Mouse (Mus musculus) MEL (cell line): ENCODE measurements around the gene Ap4e1. TPM values are rescaled to one million over a fixed set of nuclear protein-coding genes. Genes with fewer than 3 reads are reported as not detected.

Experiments
- DNase-seq: peaks from one replicate; pipeline ENCODE4 v3.0.0; 2011; ENCODE audit warnings: low read depth, low spot score
- H3K27ac ChIP-seq: 2 replicates; pipeline ENCODE4 v1.5.1; 2012; ENCODE audit warnings: low read depth, mild to moderate bottlenecking, control low read depth, low read length, moderate library complexity; ENCODE audit not compliant: control insufficient read depth
- H3K27me3 ChIP-seq, 2 experiments: fragments of 150-350 bp in 1 of 2; sonication (generic) in 1 of 2; 2 replicates each; pipeline ENCODE4 v1.6.1; 2012; ENCODE audit warnings: low read length in 2 of 2, mild to moderate bottlenecking in 2 of 2, improper control_type of control experiment in 1 of 2, moderate library complexity in 1 of 2; ENCODE audit not compliant: insufficient read depth in 2 of 2, control insufficient read depth in 1 of 2
- H3K36me3 ChIP-seq, 2 experiments: 2 replicates each; pipeline ENCODE4 v1.6.1; 2012 to 2014; ENCODE audit warnings: low read length in 2 of 2, improper control_type of control experiment in 1 of 2, inconsistent platforms in 1 of 2, mild to moderate bottlenecking in 1 of 2; ENCODE audit not compliant: insufficient read depth in 2 of 2, control insufficient read depth in 1 of 2
- H3K4me1 ChIP-seq, 2 experiments: fragments of 150-350 bp in 1 of 2; sonication (generic) in 1 of 2; 2 replicates each; pipeline ENCODE4 v1.6.1; 2012; ENCODE audit warnings: low read length in 2 of 2, improper control_type of control experiment in 1 of 2, mild to moderate bottlenecking in 1 of 2; ENCODE audit not compliant: insufficient read depth in 2 of 2, control insufficient read depth in 1 of 2
- H3K4me3 ChIP-seq, 2 experiments: fragments of 150-350 bp in 1 of 2; sonication (generic) in 1 of 2; 2 replicates each; pipeline ENCODE4 v1.5.1; 2012; ENCODE audit warnings: low read depth in 2 of 2, low read length in 2 of 2, mild to moderate bottlenecking in 2 of 2, moderate library complexity in 2 of 2, control low read depth in 1 of 2, improper control_type of control experiment in 1 of 2; ENCODE audit not compliant: control insufficient read depth in 1 of 2, insufficient read depth in 1 of 2
- H3K79me2 ChIP-seq: 2 replicates; pipeline ENCODE4 v1.6.1; 2012; ENCODE audit warnings: mild to moderate bottlenecking, low read length, moderate library complexity; ENCODE audit not compliant: control insufficient read depth, poor library complexity, insufficient read depth
- H3K9ac ChIP-seq: 2 replicates; pipeline ENCODE4 v1.6.1; 2012; ENCODE audit warnings: low read depth, mild to moderate bottlenecking, control low read depth, low read length, moderate library complexity; ENCODE audit not compliant: control insufficient read depth, poor library complexity, severe bottlenecking
- H3K9me3 ChIP-seq: fragments of 150-350 bp; sonication (generic); replicated peaks from 2 replicates; pipeline ENCODE4 v1.6.1; 2012; ENCODE audit warnings: mild to moderate bottlenecking, low read length, improper control_type of control experiment, moderate library complexity; ENCODE audit not compliant: insufficient read depth
- BHLHE40 ChIP-seq: IDR thresholded peaks from 2 replicates; pipeline ENCODE4 v1.6.1; 2012; ENCODE audit warnings: low read depth, mild to moderate bottlenecking, inconsistent platforms, low read length, improper control_type of control experiment, borderline replicate concordance
- CHD1 ChIP-seq: IDR thresholded peaks from 2 replicates; pipeline ENCODE4 v1.6.1; 2012; ENCODE audit warnings: low read depth, mild to moderate bottlenecking, inconsistent platforms, low read length, improper control_type of control experiment
- CHD2 ChIP-seq: IDR thresholded peaks from 2 replicates; pipeline ENCODE4 v1.6.1; 2011; ENCODE audit warnings: low read length, improper control_type of control experiment
- CTCF ChIP-seq, 3 experiments: IDR thresholded peaks in 2 of 3; conservative IDR thresholded peaks in 1 of 3; 2 replicates each; pipeline ENCODE4 v1.5.1; 2011 to 2012; ENCODE audit warnings: low read length in 3 of 3, low read depth in 2 of 3, mild to moderate bottlenecking in 2 of 3, improper control_type of control experiment in 1 of 3, inconsistent platforms in 1 of 3, mixed read lengths in 1 of 3, moderate library complexity in 1 of 3; ENCODE audit not compliant: control insufficient read depth in 1 of 3, insufficient read depth in 1 of 3, poor library complexity in 1 of 3, severe bottlenecking in 1 of 3
- ELF1 ChIP-seq: IDR thresholded peaks from 2 replicates; pipeline ENCODE4 v1.6.1; 2014; ENCODE audit warnings: low read depth, mild to moderate bottlenecking, inconsistent platforms, low read length, improper control_type of control experiment, moderate library complexity
- EP300 ChIP-seq, 2 experiments: IDR thresholded peaks; 2 replicates each; pipeline ENCODE4 v1.6.1; 2011; ENCODE audit warnings: improper control_type of control experiment in 2 of 2, low read length in 2 of 2, low read depth in 1 of 2, mild to moderate bottlenecking in 1 of 2
- GATA1 ChIP-seq: IDR thresholded peaks from 2 replicates; pipeline ENCODE4 v1.6.1; 2011; ENCODE audit warnings: low read depth, low read length, improper control_type of control experiment
- MAX ChIP-seq: IDR thresholded peaks from 2 replicates; pipeline ENCODE4 v1.6.1; 2011; ENCODE audit warnings: low read length, improper control_type of control experiment
- MXI1 ChIP-seq: IDR thresholded peaks from 2 replicates; pipeline ENCODE4 v1.6.1; 2011; ENCODE audit warnings: mild to moderate bottlenecking, low read depth, low read length, improper control_type of control experiment
- MYB ChIP-seq: IDR thresholded peaks from 2 replicates; pipeline ENCODE4 v1.6.1; 2011; ENCODE audit warnings: mild to moderate bottlenecking, low read depth, low read length, improper control_type of control experiment
- POLR2AphosphoS2 ChIP-seq: IDR thresholded peaks from 2 replicates; pipeline ENCODE4 v1.6.1; 2011; ENCODE audit warnings: low read length, improper control_type of control experiment
- RAD21 ChIP-seq: IDR thresholded peaks from 2 replicates; pipeline ENCODE4 v1.6.1; 2011; ENCODE audit warnings: mild to moderate bottlenecking, low read depth, low read length, improper control_type of control experiment
- RCOR1 ChIP-seq: IDR thresholded peaks from 2 replicates; pipeline ENCODE4 v1.6.1; 2012; ENCODE audit warnings: low read depth, mild to moderate bottlenecking, inconsistent platforms, low read length, improper control_type of control experiment
- SIN3A ChIP-seq: IDR thresholded peaks from 2 replicates; pipeline ENCODE4 v1.6.1; 2012; ENCODE audit warnings: low read length, improper control_type of control experiment, inconsistent platforms
- SMC3 ChIP-seq: IDR thresholded peaks from 2 replicates; pipeline ENCODE4 v1.6.1; 2011; ENCODE audit warnings: low read depth, low read length, improper control_type of control experiment
- TAL1 ChIP-seq: IDR thresholded peaks from 2 replicates; pipeline ENCODE4 v1.6.1; 2012; ENCODE audit warnings: mild to moderate bottlenecking, inconsistent platforms, low read length, moderate library complexity, mixed read lengths
- TCF12 ChIP-seq: IDR thresholded peaks from 2 replicates; pipeline ENCODE4 v1.6.1; 2014; ENCODE audit warnings: low read depth, mild to moderate bottlenecking, inconsistent platforms, low read length, improper control_type of control experiment, moderate library complexity
- USF1 ChIP-seq: IDR thresholded peaks from 2 replicates; pipeline ENCODE4 v1.6.1; 2014; ENCODE audit warnings: low read depth, mild to moderate bottlenecking, inconsistent platforms, low read length, improper control_type of control experiment, moderate library complexity
- USF2 ChIP-seq, 2 experiments: IDR thresholded peaks; 2 replicates each; pipeline ENCODE4 v1.6.1; 2011 to 2012; ENCODE audit warnings: improper control_type of control experiment in 2 of 2, low read length in 2 of 2, borderline replicate concordance in 1 of 2, inconsistent platforms in 1 of 2, low read depth in 1 of 2, mild to moderate bottlenecking in 1 of 2; ENCODE audit not compliant: insufficient read depth in 1 of 2
- ZC3H11A ChIP-seq: IDR thresholded peaks from 2 replicates; pipeline ENCODE4 v1.6.1; 2012; ENCODE audit warnings: low read depth, mild to moderate bottlenecking, inconsistent platforms, low read length, improper control_type of control experiment
- ZKSCAN1 ChIP-seq: IDR thresholded peaks from 2 replicates; pipeline ENCODE4 v1.6.1; 2012; ENCODE audit warnings: low read depth, mild to moderate bottlenecking, inconsistent platforms, low read length, improper control_type of control experiment, moderate library complexity
- polyA plus RNA-seq, 2 experiments: library from polyadenylated mRNA; stranded (reverse) in 1 of 2; unstranded in 1 of 2; fragments of >175 nt in 1 of 2; fragments of >200 nt in 1 of 2; gene quantifications; 2 replicates each; pipeline versions ENCODE4 v1.2.1 to v1.2.4; 2012; ENCODE audit warnings: low replicate concordance in 2 of 2, low read depth in 1 of 2; ENCODE audit not compliant: insufficient read length in 2 of 2, insufficient read depth in 1 of 2, missing spikeins in 1 of 2
- total RNA-seq: library from RNA; depleted of rRNA; stranded (reverse); fragments of 300-350 nt; gene quantifications from 2 replicates; pipeline ENCODE4 v1.2.3, GENCODE M21; 2012

Ap4e1 gene
- total and polyA plus RNA-seq, 3 experiments: 9.4 TPM; not detected in 1

GRCm38 (mm10) chr2:127000406-127001324 lies 7.9 kb upstream of the Ap4e1 start:
- Histone ChIP-seq H3K4me3 (no peak overlapping the region), H3K27ac (no peak overlapping the region), H3K9me3 (no peaks in the 10 kb centered on the region), H3K9ac (no peak overlapping the region), H3K27me3 (peaks cover 0 to 2% of the 10 kb centered on the region in 2 experiments; a peak in 1 of 4 replicates), H3K79me2 (no peaks in the 10 kb centered on the region), H3K36me3 (peaks cover 0 to 7% of the 10 kb centered on the region in 2 experiments; a peak in 2 of 4 replicates), H3K4me1 (peaks cover 2 to 4% of the 10 kb centered on the region in 2 experiments)
- no peak for DNase-seq
- TF ChIP-seq MYB (no peak), TCF12 (no peak), SMC3 (no peak), SIN3A (no peak), MAX (no peak)

- Histone ChIP-seq H3K4me3 (no peak overlapping the region), H3K79me2 (peaks cover 4% of the 10 kb centered on the region; the same call in 1 of the 2 replicates)
- TF ChIP-seq ZKSCAN1: no peak
- TF ChIP-seq CTCF (IDR thresholded peaks at IDR 0.05 in 2 of 3, conservative IDR thresholded peaks at IDR 0.05 in 1 of 3; ENCODE audit: control insufficient read depth in 1 of 3, insufficient read depth in 1 of 3, low read depth in 2 of 3, low read length in 3 of 3, poor library complexity in 1 of 3, severe bottlenecking in 1 of 3): no peak
- no peak for TF ChIP-seq USF1
Measured at GRCm38 (mm10) chr2:127004046-127004445, 4.5 kb upstream of the Ap4e1 start.

GRCm38 (mm10) chr2:127006634-127007370 lies 1.7 kb upstream of the Ap4e1 start:
- H3K79me2 ChIP-seq: peaks cover 8% of the 10 kb centered on the region
- peaks cover 0 to 7% of the 10 kb centered on the region in 2 experiments; a peak in 2 of 4 replicates for H3K36me3 ChIP-seq
- H3K9me3 ChIP-seq: no peaks in the 10 kb centered on the region
- H3K27me3 ChIP-seq: no peaks in the 10 kb centered on the region
- peak overlapping the region; percentile 50 to 62 for H3K4me3 ChIP-seq
- H3K9ac ChIP-seq: peak overlapping the region; percentile 65
- peaks cover 2 to 8% of the 10 kb centered on the region in 2 experiments; a peak in 3 of 4 replicates for H3K4me1 ChIP-seq
- peak; percentile 89 for DNase-seq
- peak overlapping the region; percentile 67 for H3K27ac ChIP-seq
- TF ChIP-seq BHLHE40: peak; percentile 3; the same call in 1 of the 2 replicates
- TF ChIP-seq GATA1: 0 out of 2 replicates have a peak, but pooled peaks have one; percentile 7
- TF ChIP-seq EP300 (IDR thresholded peaks at IDR 0.05; ENCODE audit: low read depth in 1 of 2, low read length in 2 of 2): no peak
- TF ChIP-seq MYB: no peak
- peak; percentile 79 for TF ChIP-seq SMC3
- peak; percentile 96 for TF ChIP-seq RAD21
- TF ChIP-seq USF2 (IDR thresholded peaks at IDR 0.05; ENCODE audit: borderline replicate concordance in 1 of 2, insufficient read depth in 1 of 2, low read depth in 1 of 2, low read length in 2 of 2): no peak
- peak; percentile 41; the same call in 1 of the 2 replicates for TF ChIP-seq RCOR1
- TF ChIP-seq ZC3H11A: peak; percentile 75
- peak; percentile 18; the same call in 1 of the 2 replicates for TF ChIP-seq ELF1
- TF ChIP-seq MXI1: peak; percentile 71
- no peak for TF ChIP-seq TAL1
- no peak for TF ChIP-seq USF1
- TF ChIP-seq MAX: 0 out of 2 replicates have a peak, but pooled peaks have one; percentile 45
- TF ChIP-seq POLR2AphosphoS2: no peak
- 0 out of 2 replicates have a peak, but pooled peaks have one; percentile 69 for TF ChIP-seq CHD1
- TF ChIP-seq TCF12: 0 out of 2 replicates have a peak, but pooled peaks have one; percentile 14
- no peak for TF ChIP-seq CHD2

More at GRCm38 (mm10) chr2:127004046-127004445, 4.5 kb upstream of the Ap4e1 start:
- Histone ChIP-seq H3K9ac (no peak overlapping the region), H3K36me3 (peaks cover 0 to 5% of the 10 kb centered on the region in 2 experiments; a peak in 2 of 4 replicates), H3K27me3 (no peaks in the 10 kb centered on the region), H3K9me3 (no peaks in the 10 kb centered on the region), H3K27ac (no peak overlapping the region), H3K4me1 (peaks cover 2 to 4% of the 10 kb centered on the region in 2 experiments)
- DNase-seq: no peak
